Mouse (Mus musculus) mature B cell (primary cell): ENCODE results near the gene Arfip1.

Experiments used
- in situ Hi-C: fragments of 300-500 bp; cut with MboI; formaldehyde crosslinking; loops from 2 replicates; pipeline ENCODE4 v1.14.3; 2019

Arfip1 gene

DNA sequence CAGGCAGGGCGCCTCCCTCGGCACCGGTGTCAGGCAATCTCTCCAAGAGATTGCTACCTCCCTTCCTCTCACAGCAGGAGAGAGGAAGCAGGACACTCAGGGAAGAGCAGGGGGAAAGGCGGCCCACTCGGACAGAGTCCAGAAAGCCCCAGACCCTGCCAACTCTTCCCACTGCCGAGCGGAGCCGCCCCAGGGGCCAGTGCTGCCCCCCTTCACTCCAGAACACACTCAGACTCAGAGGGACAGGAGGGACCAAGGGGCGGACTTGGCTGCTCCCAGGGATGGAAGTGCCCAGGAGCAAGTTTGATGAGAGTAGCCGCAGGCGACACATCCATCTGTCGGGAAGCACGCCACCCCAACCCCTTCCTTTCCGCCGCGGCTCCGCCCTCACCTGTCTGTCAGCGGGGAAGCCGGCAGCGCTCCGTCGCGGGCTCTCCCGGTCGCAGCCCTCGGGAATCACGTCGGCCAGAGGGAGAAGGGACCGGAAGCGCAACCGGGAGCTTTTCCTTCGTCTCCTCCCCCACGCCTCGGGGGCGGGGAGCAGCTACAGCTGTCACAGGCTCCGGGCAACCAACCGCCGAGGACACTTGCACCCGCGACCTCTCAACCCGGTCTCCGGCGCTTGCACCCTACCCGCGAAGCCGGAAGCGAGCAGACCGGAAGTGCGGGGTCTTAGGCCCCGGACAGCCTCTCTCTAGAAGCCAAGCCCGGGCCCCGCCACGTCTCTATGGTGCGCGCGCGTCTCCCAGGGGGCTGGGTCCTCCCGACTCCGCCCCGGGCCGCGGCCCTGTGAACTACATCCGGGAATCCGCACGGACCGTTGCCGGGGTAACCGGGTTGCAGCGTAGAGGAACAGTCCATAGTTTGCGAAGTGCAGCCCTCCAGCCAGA is at the start of gene Arfip1:
Gene Arfip1 (minus strand): TSS at position 603 of the 890 bp plus-strand sequence.
- in situ Hi-C loops, result no loop called here

DNA sequence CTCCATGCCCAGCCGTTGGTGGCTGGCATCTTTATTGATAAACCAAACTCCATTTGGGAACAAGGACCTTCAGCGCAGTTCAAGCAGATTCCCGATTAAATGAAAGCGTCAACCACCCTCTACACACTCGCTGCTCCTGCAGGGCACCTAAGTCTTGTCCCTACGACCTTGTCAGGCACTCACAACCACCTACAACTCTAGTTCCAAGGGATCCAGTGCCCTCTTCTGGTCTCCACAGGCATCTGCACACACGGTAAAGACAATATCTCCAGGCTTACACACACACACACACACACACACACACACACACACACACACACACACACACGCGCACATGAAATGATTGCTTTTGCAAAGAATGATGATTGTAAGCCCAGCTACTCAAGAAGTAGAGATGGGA is 49.2 kb upstream of the Arfip1 start:
- in situ Hi-C loops, result no loop called here

DNA sequence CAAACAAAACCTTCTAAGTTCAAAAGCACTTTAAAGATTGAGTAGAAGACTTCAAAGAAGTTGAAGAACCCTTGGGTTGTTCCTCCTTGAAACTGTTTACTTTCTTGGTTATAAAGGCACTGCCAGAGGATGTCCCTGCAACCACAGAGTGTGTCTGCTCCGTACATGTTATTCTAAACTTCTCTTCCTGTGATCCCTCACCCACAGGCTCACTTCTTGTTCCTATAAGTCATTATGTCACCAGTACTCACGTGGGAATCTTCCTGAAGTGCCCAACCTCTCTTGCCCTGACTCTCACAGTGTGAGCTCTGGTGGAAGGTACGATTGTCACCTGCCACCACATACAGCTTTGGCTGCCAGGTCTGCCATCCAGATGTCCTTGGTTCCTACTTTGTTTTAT is 39.6 kb upstream of the Arfip1 start:
- in situ Hi-C loops, result no loop called here

DNA sequence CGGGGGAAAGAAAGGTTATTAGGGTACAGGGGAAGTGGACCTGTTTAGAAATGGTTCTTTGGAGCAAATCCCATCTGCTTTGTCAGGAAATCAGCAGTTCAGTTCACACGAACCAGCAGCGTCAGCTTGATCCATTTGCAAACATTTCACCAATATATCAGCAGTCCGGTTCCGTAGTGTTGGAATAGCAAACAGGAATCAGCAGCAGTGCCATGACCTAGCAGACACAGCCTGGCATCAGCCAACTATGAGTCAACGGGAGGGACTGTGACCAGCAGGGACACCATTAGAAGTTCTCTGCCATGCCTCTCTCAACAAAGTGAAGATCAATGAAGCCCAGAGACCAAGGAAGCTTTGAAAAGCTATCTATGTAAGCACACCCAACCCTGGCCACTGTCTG is 37.3 kb upstream of the Arfip1 start:
- in situ Hi-C loops, result no loop called here

DNA sequence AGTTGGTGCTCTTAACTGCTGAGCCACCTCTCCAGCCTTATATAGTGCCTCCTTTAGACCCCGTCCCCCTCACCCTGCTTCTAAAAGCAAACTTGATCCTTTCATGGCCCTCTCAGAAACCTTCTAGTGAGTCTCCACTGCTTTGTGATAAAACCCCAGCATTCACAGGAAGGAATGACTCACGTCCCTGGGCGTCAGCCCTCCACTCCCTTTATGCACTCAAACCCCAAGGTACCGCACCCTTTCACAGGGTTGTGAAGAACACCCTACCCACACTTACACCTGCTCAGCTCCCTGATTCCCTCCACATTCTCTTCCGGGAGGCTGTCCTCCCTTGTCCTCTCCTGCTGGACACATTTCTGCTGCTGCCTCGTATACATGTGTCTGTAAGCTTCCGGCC is 36.6 kb upstream of the Arfip1 start:
- in situ Hi-C loops, result no loop called here

DNA sequence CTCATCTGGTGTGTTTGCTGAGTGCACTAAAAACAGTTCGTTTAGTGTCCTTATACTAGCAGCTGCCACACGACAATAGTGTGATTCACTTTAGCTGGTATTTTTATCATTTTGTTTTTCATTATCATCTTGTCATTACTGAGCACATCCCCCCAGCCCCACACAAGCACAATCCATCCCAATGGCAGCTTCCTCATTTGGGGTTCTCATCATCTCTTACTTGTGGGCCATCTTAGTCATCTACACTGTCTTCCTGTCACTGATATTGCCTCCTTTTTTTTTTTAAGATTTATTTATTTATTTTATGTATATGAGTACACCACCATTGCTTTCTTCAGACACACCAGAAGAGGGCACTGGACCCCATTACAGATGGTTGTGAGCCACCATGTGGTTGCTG is 36.2 kb upstream of the Arfip1 start:
- in situ Hi-C loops, result no loop called here

DNA sequence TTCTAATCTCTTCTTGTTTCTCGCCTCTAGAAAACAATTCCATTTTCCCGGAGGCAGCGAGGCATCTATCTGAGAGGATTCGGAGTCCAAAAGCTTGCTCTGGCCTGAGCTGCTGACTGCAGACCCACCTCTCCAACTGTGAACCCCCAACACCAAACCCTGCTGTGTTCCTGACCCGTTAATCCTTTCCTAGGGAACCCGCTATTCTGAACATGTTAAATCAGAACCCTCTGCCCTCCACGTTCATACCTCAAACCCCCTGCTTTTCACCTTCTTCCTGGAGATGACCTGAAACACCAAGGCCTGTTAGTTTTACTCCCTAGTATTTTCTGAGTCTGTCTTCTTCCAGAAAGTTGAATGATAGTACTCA is 33.4 kb upstream of the Arfip1 start:
- in situ Hi-C loops, result no loop called here

DNA sequence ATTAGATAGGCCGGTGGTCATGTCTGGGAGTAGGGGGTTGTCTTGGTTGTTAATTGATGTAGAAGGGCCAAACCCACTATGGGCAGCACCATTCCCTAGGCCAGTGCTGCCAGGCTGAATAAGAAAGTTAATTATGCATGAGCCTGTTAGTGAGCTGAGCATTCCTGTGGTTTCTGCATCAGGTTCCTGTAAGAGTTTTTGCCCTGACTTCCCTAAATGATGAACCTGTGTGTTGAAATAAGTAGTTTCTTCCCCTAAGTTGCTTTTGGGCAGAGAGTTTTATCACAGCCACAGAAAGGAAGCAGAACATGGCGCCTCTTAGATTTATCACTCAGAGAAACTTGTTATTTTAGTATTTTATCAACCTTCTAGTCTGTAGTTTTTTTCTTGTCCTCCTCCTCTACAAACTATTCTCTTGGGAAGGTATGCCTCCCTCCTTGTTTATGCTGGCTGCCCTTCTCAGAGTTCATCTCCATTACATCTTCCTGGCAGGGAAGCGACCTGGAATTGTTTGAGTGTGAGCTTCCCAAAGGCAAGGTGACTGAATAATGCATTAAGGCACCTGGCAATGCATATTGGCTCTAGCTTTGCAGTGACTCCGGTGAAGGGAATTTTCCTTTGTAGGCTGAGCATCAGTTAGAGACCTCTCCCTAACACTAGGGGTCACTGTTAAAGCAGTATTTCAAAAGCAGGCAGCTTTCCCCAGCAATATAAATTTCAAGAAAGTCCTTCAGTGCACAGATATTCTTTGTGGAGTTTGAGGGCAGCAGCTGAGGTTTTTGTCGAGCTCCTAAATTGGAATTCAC is 32.8 kb upstream of the Arfip1 start:
- in situ Hi-C loops, result no loop called here

DNA sequence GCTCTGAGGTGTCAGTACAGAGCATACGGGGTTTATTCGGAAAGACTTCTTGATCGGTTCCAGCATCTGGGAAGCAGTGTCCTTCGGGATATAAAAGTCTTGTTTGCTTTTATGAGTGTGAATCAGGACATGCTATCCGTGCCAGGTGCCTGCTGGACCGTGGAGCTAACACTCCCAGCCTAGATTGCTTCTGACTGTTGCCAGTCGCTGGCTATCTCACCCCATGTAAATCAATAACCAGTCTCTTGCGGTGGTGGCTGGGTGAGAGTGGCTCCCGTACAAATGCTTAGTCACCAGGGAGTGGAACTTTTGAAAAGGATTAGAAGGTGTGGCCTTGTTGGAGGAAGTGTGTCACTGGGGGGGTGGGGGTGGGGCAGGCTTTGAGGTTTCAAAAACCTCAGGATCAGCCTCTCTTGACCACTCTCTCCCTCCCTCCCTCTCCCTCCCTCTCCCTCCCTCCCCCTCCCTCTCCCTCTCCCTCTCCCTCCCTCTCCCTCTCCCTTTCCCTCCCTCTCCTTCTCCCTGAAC is 27.8 kb upstream of the Arfip1 start:
- in situ Hi-C loops, result no loop called here

DNA sequence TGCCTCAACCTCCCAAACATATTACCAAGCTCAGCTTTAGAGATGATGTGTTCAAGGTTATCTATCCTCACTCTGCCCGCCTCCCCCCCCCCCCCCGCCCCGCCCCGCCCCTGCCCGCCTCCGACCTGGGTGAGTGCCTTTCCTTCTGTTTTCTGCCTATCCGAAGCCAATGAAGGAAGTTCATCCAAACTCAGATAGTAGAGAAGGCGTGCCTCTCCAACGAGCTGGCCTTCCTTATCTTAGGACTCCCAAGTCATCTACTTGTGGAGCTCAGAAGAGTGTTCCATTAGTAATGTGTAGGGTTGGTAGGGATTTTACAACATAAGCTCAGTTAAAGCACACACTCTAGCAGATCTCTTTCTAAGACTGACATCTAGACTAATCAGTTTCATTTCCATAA is 20.8 kb upstream of the Arfip1 start:
- in situ Hi-C loops, result no loop called here

DNA sequence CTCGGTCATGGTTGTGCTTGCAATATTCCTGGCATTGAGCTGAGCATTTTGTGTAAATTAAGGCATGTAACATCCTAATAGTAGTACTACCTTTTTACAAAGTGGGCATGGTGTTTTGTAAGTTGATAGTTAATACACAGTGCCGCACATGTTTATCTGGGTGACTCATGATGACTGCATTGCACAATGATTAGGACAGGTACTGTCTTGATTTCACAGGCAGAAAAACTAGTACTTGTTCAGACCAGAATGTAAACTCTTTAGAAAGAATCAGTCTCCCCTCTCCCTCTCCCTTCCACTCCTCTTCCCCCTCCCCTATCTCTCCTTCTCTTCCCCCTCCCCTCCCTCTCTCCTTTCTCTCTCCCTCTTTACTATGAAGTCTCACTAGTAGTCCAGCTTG is 20.3 kb upstream of the Arfip1 start:
- in situ Hi-C loops, result no loop called here

DNA sequence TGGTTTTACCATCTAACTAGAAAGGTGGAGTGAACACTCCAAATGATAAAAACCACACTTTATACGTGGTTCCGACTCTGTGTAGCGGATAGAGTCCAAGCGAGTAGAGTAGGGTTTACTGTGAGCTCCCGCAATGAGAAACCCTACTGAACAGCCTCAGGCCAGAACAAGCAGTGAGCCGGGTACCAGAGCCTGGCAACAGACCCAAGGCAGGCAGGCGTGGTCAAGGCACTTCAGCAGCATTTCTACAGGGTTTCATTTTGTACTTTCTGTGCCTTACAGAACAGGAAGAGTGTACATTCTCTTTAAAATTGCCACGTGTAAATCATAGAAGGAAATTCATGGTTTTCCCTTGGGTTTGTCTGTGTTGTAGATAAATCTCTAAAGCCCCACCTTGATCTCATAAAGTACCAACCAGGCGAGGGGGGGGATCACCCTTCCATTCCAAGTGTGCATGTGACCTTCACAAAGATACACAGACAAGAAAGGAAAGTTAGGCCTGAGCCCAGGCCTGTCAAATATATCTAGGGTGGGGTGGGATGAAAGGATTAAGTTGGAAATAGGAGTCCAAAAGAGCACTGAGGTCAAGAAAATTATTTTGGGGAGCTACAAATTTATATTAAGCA is 19.6 kb upstream of the Arfip1 start:
- in situ Hi-C loops, result no loop called here

DNA sequence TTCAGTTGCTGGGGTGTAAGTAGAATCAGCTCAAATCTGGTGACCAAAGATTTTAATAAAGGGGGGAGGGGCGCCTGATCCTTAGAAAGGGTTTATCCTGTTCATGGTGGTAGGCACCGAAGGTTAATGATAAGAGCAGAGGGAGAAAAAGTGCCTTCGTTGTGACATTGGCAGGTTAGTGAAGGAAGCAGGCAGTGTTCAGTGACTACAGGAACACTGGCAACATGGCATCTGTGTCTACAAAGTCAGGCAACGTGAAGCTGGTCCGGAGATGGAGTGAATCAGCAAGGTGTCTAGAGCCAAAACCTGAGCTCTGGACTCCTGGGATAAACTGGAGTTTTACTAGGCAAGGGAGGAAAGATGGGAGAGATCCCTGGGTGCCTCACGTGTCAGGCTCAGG is 16.3 kb upstream of the Arfip1 start:
- in situ Hi-C loops, result no loop called here

DNA sequence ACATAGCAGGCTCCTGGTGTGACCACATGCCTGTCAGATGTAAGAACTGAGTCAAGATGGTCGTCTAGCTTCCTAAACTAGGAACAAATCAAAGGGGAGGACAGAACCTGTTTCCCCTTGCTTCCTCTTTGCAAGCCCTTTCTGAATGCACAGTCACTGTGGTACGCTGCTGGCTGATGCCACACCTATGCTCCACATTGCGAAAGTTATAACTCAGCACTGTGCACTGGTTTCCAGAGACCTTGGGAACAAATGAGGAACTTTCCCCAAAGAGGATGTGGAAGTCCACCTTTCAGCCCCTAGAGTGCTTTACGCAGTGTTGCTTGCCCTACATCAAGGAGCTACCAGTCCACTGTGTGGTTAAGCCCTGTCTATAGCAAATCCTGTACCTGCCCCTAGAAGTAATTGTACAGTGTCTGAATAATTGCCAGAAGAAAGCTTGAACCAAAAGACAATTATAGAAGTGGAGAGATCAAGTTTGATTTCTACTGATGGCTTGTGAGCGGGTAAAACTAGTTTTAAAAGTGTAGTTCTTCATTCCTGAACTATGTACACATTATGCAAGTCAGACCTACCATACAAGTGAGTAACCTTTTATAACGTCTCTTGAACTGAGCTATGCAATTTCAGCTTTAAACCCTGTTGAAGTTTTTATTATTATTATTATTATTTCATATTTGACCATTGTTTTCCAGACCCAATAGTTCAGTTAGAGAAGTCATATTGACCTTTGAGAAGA is 15.7 kb upstream of the Arfip1 start:
- in situ Hi-C loops, result no loop called here

DNA sequence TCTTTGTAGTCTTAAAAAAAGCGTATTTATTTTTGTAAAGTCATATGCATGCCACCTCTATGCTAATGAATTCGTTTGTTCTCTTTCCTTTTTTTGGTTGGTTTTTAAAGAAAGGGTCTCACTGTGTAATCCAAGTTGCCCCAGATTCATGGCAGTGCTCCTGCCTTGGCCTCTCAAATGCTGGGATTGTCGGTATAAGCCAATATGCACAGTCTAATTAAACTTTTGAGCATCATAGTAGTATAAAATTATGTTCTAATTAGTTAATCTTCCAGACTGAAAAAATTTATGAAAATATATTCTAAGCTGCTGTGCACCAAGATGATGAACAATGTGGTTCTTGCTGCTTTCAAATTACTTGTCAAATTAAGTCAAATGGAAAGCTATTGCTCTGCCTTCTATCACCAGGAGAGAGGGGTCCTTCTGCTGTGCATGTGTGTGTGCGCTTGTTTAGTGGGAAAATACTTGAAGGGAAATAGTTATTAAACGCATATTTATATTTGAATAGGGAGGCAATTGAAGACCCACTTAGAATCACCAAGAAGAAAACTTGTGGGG is 13.3 kb upstream of the Arfip1 start:
- in situ Hi-C loops, result no loop called here

DNA sequence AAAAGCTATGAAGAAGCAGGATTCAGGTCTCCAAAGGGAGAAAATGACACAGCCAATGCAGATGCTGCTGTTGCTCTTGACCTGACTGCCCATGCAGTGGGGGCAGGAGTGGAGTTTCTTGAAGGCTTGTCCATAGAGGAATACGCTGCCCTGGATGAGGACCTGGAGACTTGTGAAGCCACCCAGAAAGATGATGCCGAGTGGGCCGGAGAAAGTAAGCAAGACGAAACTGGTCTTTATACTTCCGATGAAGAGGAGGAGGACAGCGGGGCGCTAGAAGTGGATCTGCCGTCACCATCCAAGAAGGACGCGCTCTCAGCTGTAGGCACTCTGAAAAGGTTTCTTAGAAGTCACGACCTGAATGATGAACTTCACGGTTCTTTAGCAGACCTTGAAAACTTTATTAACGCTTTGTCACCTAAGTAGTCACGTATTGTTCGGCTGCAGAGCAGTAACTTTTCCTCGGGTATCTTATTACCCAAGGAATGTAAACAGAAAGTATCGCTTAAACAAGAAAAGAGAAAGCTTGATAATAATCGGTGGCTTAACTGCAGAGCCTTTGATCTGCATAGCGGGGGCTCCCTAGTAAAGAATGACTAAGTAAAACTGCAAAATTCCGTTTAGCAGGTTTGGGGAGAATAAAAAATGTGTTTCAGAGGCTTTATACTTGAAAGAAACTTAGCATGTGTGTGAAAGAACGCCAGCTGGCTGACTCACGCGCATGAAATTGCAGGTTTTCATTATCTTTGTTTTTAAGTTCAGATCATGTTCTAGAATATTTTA is 12.7 kb upstream of the Arfip1 start:
- in situ Hi-C loops, result no loop called here

DNA sequence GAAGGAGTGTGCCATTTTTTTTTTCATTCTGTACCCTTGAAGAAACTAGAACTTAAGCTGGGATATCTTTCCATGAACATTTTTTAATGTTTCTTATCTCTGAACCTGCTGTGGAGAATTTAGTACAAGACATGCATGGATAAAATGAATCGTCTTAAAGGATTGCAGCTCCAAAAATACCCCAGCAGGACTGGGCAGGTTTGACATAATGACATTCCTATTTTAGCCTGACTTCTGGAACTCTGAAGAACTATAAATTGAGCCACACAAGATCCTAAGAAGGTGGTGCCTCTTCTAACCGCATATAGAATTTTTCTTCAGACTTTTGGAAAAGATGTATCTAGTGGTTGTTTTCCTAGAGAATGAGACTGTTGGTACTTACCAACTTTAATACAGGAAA is 10.8 kb upstream of the Arfip1 start, which contains the start of gene Tigd4:
Gene Tigd4 (plus strand): TSS at position 301 of the 400 bp plus-strand sequence.
- in situ Hi-C loops, result no loop called here

DNA sequence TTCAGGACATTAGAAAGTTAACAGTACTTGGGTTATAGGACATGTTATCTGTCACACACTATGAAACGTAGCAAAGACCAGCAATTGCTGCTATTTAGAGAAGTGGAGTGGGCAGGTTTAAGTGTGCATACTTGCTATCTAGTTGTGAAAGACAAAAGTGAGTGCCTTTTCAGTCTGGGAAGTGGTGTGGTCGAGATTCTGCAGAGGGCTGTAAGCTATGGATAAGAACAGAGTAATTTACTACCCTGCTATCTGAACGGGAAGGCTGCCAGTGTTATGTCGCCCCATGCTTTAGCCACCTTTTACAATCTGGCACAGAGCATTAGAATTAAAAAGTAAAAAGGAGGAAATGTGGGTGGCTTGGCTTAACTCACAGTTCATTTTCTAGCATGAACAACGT is 4.3 kb upstream of the Arfip1 start:
- in situ Hi-C loops, result no loop called here

DNA sequence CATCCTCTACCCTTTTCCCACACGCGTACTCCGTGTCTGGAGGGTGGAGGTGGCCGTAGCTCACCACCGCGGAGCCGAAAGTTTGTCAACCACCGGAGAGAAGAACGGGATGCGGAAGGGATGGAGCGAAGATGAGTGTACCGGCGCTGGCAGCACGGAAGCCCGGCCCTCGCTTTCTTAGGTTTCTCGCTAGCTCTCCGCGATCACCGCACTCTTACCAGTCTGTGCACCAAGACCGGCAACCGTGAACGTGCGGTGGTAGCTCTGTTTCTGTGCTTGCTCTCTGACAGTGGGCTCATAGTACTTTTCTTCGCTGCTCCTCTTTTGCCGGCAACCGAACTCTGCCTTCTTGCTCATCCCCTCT is 470 bp upstream of the Arfip1 start:
- in situ Hi-C loops, result no loop called here

DNA sequence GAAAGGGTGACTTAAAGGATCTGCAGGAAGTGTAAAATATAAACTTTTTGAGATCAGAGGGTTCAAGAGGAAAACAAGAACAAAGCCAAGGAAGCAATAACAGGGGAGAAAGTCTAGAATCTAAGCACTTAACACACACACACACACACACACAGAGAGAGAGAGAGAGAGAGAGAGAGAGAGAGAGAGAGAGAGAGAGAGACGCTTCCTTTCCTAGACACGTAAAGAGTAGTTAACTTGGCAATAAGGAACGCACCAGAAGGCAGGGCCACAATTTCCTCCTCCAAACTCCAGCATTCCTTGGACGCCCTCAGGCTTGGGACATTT is 766 bp downstream of the Arfip1 start:
- in situ Hi-C loops, result no loop called here

DNA sequence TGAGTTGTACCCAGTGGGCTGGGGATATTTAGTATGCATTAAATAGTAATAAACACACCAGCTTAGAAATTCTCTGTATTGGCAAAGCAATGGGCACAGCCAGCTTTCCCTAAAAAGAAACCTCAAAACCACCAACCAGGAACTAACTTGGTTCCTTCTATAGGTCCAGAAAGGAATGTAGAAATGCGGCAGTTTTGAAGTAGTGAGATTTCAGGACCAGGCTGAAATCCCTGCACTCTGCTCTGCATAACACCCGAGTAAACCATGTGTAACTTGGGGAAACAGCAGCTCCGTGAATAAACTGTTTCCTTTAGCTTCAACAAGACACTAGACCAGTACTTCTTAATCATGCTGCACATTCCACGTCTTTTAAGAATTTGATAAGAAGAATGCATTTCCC is 1.7 kb downstream of the Arfip1 start:
- in situ Hi-C loops, result no loop called here
